Mouse (Mus musculus): ENCODE measurements around the gene Tgfb3.

GRCm38 (mm10) chr12:86024426-86024825, 54.4 kb downstream of the Tgfb3 start:
- peak; percentile 47; the same call in 1 of the 2 replicates for TF ChIP-seq CTCF (IDR thresholded peaks at IDR 0.05; ENCODE audit: low read depth, low read length)
- no peak for TF ChIP-seq TAL1 (conservative IDR thresholded peaks at IDR 0.05; ENCODE audit: low read depth, low read length)
- no peak for TF ChIP-seq GATA1 (IDR thresholded peaks at IDR 0.05; ENCODE audit: borderline replicate concordance, low read length)

Measured in G1E (cell line).